Mouse (Mus musculus): ENCODE measurements around the gene Ralbp1. TPM values are rescaled to one million over a fixed set of nuclear protein-coding genes. Genes with fewer than 3 reads are reported as not detected.

Gene Ralbp1
- polyA plus RNA-seq, 1 experiment from 2014 or later = 35.4 TPM

GRCm38 (mm10) chr17:65811032-65811431 is 74.6 kb downstream of the Ralbp1 start:
- Histone ChIP-seq H3K9me3 (replicated peaks; ENCODE audit: control insufficient read depth, low read length) (no peaks in the 10 kb centered on the region), H3K4me1 (ENCODE audit: control insufficient read depth, low read depth, low read length) (no peaks in the 10 kb centered on the region), H3K27ac (ENCODE audit: low read length) (no peak overlapping the region), H3K4me2 (ENCODE audit: low read depth, low read length) (no peak overlapping the region), H3K27me3 (ENCODE audit: control insufficient read depth, insufficient read depth, low read depth, low read length) (no peaks in the 10 kb centered on the region), H3K36me3 (ENCODE audit: control insufficient read depth, insufficient read depth) (peaks cover 27% of the 10 kb centered on the region), H3K9ac (ENCODE audit: low read depth, low read length) (no peak overlapping the region), H3K4me3 (ENCODE audit: low read depth, low read length) (no peak overlapping the region)
- 79% methylated on average over 5 of the region's 5 CpGs for WGBS (ENCODE audit: insufficient replicate concordance)
- no peak for ATAC-seq (ENCODE audit: low read depth)

GRCm38 (mm10) chr17:65806416-65806815 is 79.2 kb downstream of the Ralbp1 start:
- Histone ChIP-seq H3K4me2 (ENCODE audit: low read depth, low read length) (no peak overlapping the region), H3K27me3 (ENCODE audit: control insufficient read depth, insufficient read depth, low read depth, low read length) (no peaks in the 10 kb centered on the region), H3K9me3 (replicated peaks; ENCODE audit: control insufficient read depth, low read length) (no peaks in the 10 kb centered on the region), H3K4me1 (ENCODE audit: control insufficient read depth, low read depth, low read length) (no peaks in the 10 kb centered on the region), H3K4me3 (ENCODE audit: low read depth, low read length) (no peak overlapping the region), H3K27ac (ENCODE audit: low read length) (no peak overlapping the region), H3K36me3 (ENCODE audit: control insufficient read depth, insufficient read depth) (peaks cover 6% of the 10 kb centered on the region), H3K9ac (ENCODE audit: low read depth, low read length) (no peak overlapping the region)
- WGBS (ENCODE audit: insufficient replicate concordance) = 72% methylated on average over 2 of the region's 2 CpGs
- ATAC-seq (ENCODE audit: low read depth) = no peak

DNA sequence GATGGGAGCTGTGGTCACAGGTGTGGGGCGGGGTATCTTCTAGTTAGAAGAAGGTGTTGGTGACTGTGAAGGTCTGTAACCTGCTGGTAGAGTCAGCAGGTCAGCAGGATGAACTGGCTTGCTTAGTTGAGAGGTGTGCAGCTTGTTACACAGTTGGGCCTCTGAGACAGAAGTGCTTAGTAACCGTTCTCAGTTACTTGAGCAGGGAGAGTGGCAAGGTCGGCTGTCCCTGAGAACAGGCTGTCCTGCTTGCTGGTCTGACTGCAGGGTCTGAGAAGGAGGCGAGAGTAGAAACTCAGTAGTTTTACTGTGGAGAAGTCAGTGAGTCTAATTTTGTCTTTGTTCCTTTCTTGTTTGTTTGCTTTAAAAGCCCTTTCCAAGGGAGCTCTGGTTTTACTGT is 79.6 kb downstream of the Ralbp1 start:
- no peak overlapping the region for H3K4me2 ChIP-seq (ENCODE audit: low read depth, low read length)
- no peak overlapping the region for H3K27ac ChIP-seq (ENCODE audit: low read length)
- no peaks in the 10 kb centered on the region for H3K27me3 ChIP-seq (ENCODE audit: control insufficient read depth, insufficient read depth, low read depth, low read length)
- peaks cover 3% of the 10 kb centered on the region for H3K36me3 ChIP-seq (ENCODE audit: control insufficient read depth, insufficient read depth)
- H3K4me3 ChIP-seq (ENCODE audit: low read depth, low read length) = no peak overlapping the region
- no peak overlapping the region for H3K9ac ChIP-seq (ENCODE audit: low read depth, low read length)
- no peaks in the 10 kb centered on the region for H3K9me3 ChIP-seq (replicated peaks; ENCODE audit: control insufficient read depth, low read length)
- no peak for ATAC-seq (ENCODE audit: low read depth)
- 73% methylated on average over 4 of the region's 4 CpGs for WGBS (ENCODE audit: insufficient replicate concordance)
- H3K4me1 ChIP-seq (ENCODE audit: control insufficient read depth, low read depth, low read length) = no peaks in the 10 kb centered on the region

DNA sequence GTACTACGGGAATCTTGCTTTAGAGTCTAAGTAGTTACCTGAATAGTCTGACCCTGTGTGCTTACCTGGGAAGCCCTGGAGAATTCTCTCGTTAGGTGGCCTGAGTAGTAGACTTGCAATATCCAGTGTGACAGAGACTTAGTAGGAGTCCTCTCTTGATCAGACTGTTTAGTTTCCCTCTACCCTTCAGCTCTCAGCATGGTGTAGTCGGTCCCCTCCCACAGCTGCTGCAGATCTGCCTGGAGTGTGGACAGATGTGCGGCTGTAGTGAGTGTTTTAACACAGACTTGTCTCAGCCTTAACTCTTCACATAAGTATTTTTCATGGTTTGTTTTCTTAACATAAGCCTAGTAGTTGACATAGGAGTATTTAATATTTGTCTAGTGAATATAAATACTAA is 83.6 kb downstream of the Ralbp1 start:
- 67% methylated on average over 4 of the region's 4 CpGs for WGBS (ENCODE audit: insufficient replicate concordance)
- no peak for ATAC-seq (ENCODE audit: low read depth)
- no peak overlapping the region for H3K9ac ChIP-seq (ENCODE audit: low read depth, low read length)
- H3K36me3 ChIP-seq (ENCODE audit: control insufficient read depth, insufficient read depth) = peaks cover 2% of the 10 kb centered on the region
- peaks cover 2% of the 10 kb centered on the region; the same call in 1 of the 2 replicates for H3K4me1 ChIP-seq (ENCODE audit: control insufficient read depth, low read depth, low read length)
- no peak overlapping the region for H3K4me2 ChIP-seq (ENCODE audit: low read depth, low read length)
- no peak overlapping the region for H3K27ac ChIP-seq (ENCODE audit: low read length)
- H3K9me3 ChIP-seq (replicated peaks; ENCODE audit: control insufficient read depth, low read length) = no peaks in the 10 kb centered on the region
- H3K27me3 ChIP-seq (ENCODE audit: control insufficient read depth, insufficient read depth, low read depth, low read length) = no peaks in the 10 kb centered on the region
- H3K4me3 ChIP-seq (ENCODE audit: low read depth, low read length) = no peak overlapping the region

GRCm38 (mm10) chr17:65800451-65800850 is 85.1 kb downstream of the Ralbp1 start:
- H3K27ac ChIP-seq (ENCODE audit: low read length) = no peak overlapping the region
- H3K36me3 ChIP-seq (ENCODE audit: control insufficient read depth, insufficient read depth) = peaks cover 2% of the 10 kb centered on the region
- no peak overlapping the region for H3K9ac ChIP-seq (ENCODE audit: low read depth, low read length)
- no peak for ATAC-seq (ENCODE audit: low read depth)
- H3K27me3 ChIP-seq (ENCODE audit: control insufficient read depth, insufficient read depth, low read depth, low read length) = no peaks in the 10 kb centered on the region
- H3K4me1 ChIP-seq (ENCODE audit: control insufficient read depth, low read depth, low read length) = peaks cover 2% of the 10 kb centered on the region; the same call in 1 of the 2 replicates
- H3K4me2 ChIP-seq (ENCODE audit: low read depth, low read length) = no peak overlapping the region
- 86% methylated on average over 6 of the region's 6 CpGs for WGBS (ENCODE audit: insufficient replicate concordance)
- H3K9me3 ChIP-seq (replicated peaks; ENCODE audit: control insufficient read depth, low read length) = no peaks in the 10 kb centered on the region
- no peak overlapping the region for H3K4me3 ChIP-seq (ENCODE audit: low read depth, low read length)

- no peaks in the 10 kb centered on the region for H3K9me3 ChIP-seq (replicated peaks; ENCODE audit: control insufficient read depth, low read length)
- H3K4me3 ChIP-seq (ENCODE audit: low read depth, low read length) = no peak overlapping the region
- no peaks in the 10 kb centered on the region for H3K27me3 ChIP-seq (ENCODE audit: control insufficient read depth, insufficient read depth, low read depth, low read length)
- no peak overlapping the region for H3K27ac ChIP-seq (ENCODE audit: low read length)
- WGBS (ENCODE audit: insufficient replicate concordance) = 34% methylated on average over 1 of the region's 1 CpGs
- ATAC-seq (ENCODE audit: low read depth) = no peak
- H3K4me2 ChIP-seq (ENCODE audit: low read depth, low read length) = no peak overlapping the region
- no peak overlapping the region for H3K9ac ChIP-seq (ENCODE audit: low read depth, low read length)
- H3K36me3 ChIP-seq (ENCODE audit: control insufficient read depth, insufficient read depth) = no peaks in the 10 kb centered on the region; the same call in 1 of the 2 replicates
- peaks cover 2% of the 10 kb centered on the region; the same call in 1 of the 2 replicates for H3K4me1 ChIP-seq (ENCODE audit: control insufficient read depth, low read depth, low read length)
Observed at GRCm38 (mm10) chr17:65799353-65799752, 86.2 kb downstream of the Ralbp1 start.

GRCm38 (mm10) chr17:65798446-65798845 is 87.2 kb downstream of the Ralbp1 start:
- Histone ChIP-seq H3K36me3 (ENCODE audit: control insufficient read depth, insufficient read depth) (no peaks in the 10 kb centered on the region), H3K9ac (ENCODE audit: low read depth, low read length) (no peak overlapping the region), H3K27me3 (ENCODE audit: control insufficient read depth, insufficient read depth, low read depth, low read length) (no peaks in the 10 kb centered on the region), H3K4me1 (ENCODE audit: control insufficient read depth, low read depth, low read length) (peaks cover 2% of the 10 kb centered on the region; the same call in 1 of the 2 replicates), H3K4me3 (ENCODE audit: low read depth, low read length) (no peak overlapping the region), H3K27ac (ENCODE audit: low read length) (no peak overlapping the region), H3K9me3 (replicated peaks; ENCODE audit: control insufficient read depth, low read length) (no peaks in the 10 kb centered on the region), H3K4me2 (ENCODE audit: low read depth, low read length) (no peak overlapping the region)
- 39% methylated on average over 4 of the region's 4 CpGs for WGBS (ENCODE audit: insufficient replicate concordance)
- no peak for ATAC-seq (ENCODE audit: low read depth)

Other genes with a start within 250 kb of the Ralbp1 start
- not detected in 2 replicates for gene Txndc2, start 243.6 kb downstream of the Ralbp1 start, polyA plus RNA-seq (2015; fragmentation: Nextera tagmentation; extraction: Ambion mirVana)
- gene Rab31, start 113.0 kb downstream of the Ralbp1 start, polyA plus RNA-seq (2015; fragmentation: Nextera tagmentation; extraction: Ambion mirVana) = 6.0 and 6.9 TPM in 2 replicates
- 9.0 and 9.4 TPM in 2 replicates for gene Ppp4r1, start 103.2 kb downstream of the Ralbp1 start, polyA plus RNA-seq (2015; fragmentation: Nextera tagmentation; extraction: Ambion mirVana)
- 16.0 and 16.9 TPM in 2 replicates for gene Twsg1, start 65.4 kb upstream of the Ralbp1 start, polyA plus RNA-seq (2015; fragmentation: Nextera tagmentation; extraction: Ambion mirVana)
- 8.0 and 9.1 TPM in 2 replicates for gene Ankrd12, start 191.3 kb upstream of the Ralbp1 start, polyA plus RNA-seq (2015; fragmentation: Nextera tagmentation; extraction: Ambion mirVana)
- 193 and 201 TPM in 2 replicates for gene Ndufv2, start 215.8 kb upstream of the Ralbp1 start, polyA plus RNA-seq (2015; fragmentation: Nextera tagmentation; extraction: Ambion mirVana)
- gene Washc1, start 225.7 kb upstream of the Ralbp1 start, polyA plus RNA-seq (2015; fragmentation: Nextera tagmentation; extraction: Ambion mirVana) = 14.0 and 14.8 TPM in 2 replicates
- gene Ddx11, start 237.7 kb upstream of the Ralbp1 start, polyA plus RNA-seq (2015; fragmentation: Nextera tagmentation; extraction: Ambion mirVana) = 5.8 and 6.3 TPM in 2 replicates